Mouse (Mus musculus): Measurements from ENCODE around the gene Rps24.

Rps24 gene

GRCm38 (mm10) chr14:24512527-24513161 is 25.7 kb downstream of the Rps24 start:
- no peak for DNase-seq (ENCODE audit: low spot score)

DNA sequence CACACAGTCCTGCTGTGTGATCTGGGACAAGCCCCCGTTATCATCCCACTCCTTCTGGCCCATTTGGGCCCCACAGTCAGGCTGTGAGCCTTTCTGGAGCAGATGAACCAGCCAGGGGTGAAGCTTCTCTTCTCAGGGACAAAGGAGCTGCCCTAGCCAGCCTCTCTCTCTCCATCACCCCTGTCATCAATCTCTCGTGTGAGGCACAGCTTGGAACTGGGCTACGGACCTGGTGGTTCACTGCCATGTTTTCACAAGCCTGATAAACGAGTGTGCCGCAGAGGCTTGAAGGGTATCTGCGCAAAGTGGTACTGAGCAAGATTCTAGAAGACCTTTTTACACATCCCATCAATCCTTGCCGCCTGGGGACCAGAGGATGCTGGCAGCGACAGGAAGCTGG is 34.7 kb downstream of the Rps24 start:
- DNase-seq (ENCODE audit: low spot score) = no peak

DNA sequence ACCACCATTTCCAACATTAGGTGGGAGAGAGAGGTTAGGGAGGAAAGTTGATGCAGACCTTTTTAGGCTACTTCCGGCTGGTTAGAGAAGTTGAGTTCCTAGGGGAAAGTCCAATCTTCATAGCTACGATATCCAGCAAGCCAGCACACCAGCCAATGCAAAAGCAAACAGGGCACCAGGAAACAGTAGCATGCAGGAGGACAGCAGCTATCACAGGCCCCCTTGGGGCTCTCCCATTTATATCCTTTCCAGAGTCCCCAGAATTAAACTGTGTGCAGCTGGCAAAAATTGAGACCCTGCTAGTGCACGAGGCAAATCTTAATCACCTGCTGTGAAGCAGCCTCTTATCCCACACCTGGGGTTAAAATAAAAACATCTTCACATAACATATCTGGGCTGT is 38.2 kb downstream of the Rps24 start:
- no peak for DNase-seq (ENCODE audit: low spot score)

- no peak for DNase-seq (ENCODE audit: low spot score)
These were observed 38.9 kb downstream of the Rps24 start for GRCm38 (mm10) chr14:24525677-24526415.

DNA sequence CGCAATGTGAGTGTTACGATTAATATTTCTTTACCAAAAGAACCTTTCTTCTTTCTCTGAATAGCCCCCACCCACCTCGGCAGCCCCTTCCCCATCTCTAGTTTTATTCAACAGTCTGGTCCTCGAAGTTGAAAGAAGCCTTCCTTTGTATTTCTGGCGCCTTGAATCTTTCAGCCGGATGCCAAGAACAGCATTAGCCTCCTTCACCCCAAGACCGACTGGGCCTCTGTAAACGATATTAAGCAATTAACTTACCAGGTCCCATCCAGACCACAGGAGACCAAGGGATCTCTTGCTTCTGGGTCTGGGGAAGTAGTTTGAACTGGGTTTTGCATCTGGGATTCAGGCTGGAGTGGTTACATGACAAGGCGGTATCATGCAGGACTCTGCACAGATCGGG is 39.5 kb downstream of the Rps24 start:
- no peak for DNase-seq (ENCODE audit: low spot score)

- no peak for DNase-seq (ENCODE audit: low spot score)
These were observed 43.3 kb downstream of the Rps24 start for GRCm38 (mm10) chr14:24530228-24530627.

GRCm38 (mm10) chr14:24534865-24535545 is 48.1 kb downstream of the Rps24 start:
- DNase-seq (ENCODE audit: low spot score) = no peak

GRCm38 (mm10) chr14:24542901-24543300 is 56.0 kb downstream of the Rps24 start:
- DNase-seq (ENCODE audit: low spot score) = no peak

- DNase-seq (ENCODE audit: low spot score) = peak; percentile 39
These were observed 57.1 kb downstream of the Rps24 start for GRCm38 (mm10) chr14:24544057-24544456.
